Mouse (Mus musculus) MEL-GATA-1-ER (cell line): Measurements from ENCODE around the gene Cdk2ap2.
"Not testable (repeated sequence)": the region's sequence is repeated elsewhere in the genome, so short reads cannot be mapped to it uniquely, and the experiment has no call there.

Source experiments
- DNase-seq: peaks from one replicate; pipeline ENCODE4 v3.0.0-alpha.2; 2012; ENCODE audit warnings: low read depth; ENCODE audit errors: extremely low read depth

The Cdk2ap2 gene

DNA sequence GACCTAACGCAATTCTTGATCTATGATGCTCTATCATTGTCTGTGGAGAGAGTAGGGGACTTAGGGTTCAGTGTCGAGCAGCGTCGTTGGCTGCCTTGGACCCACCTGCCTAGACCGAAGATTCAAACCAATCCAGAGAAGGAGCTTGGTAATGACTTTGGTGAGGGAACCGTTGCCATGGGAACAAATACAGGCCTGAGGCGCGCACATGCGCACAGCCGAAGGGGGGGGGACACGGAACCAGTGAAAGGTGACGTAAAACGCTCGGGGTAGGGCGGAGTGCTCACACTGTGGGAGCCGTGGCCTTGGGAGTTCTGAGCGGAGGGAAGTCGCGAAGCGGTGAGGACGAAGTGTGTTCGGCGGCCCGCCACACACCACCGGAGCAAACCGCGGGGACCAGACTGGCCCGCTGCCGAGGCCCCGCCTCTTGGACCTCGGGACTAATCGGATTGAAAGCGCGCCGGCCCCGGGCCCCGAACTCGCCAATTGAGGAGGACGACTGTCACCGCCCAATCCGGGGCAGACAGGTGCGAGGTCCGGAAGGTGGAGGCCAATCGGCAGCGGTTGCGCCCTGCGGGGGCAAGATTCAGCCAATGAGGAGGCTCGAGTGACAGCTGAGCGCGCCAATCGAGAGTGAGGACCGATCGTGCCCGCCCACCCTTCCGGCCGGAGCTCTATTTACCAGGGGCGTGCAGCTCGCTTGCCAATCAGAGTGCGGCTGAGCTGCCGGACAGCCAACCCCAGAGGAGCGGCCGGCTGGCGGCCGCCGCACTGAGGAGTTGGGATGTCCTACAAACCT, at the start of gene Cdk2ap2:
Cdk2ap2 (plus strand) TSS at position 541 of the 799 bp plus-strand sequence.
- DNase-seq, result peak; percentile 96

DNA sequence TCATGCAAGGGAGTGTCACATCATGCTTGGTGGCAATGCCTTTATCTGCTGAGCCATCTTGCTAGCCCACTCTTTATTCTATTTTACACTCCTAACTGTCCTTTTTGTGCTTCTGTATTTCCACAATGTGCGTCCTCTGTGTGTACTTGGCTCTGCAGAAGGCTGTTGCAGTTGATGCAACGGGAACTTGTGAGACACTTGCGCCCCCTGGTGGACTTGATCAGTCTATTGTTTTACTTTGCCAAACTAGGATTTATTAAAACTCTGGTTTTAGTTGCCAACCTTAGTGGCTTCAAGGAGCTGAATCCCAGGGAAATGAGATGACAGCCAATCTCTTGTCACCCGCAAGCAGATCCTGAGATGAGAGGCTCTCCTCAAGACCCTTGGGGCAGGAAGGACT, 49.1 kb upstream of the Cdk2ap2 start:
- peak; percentile 65 for DNase-seq

DNA sequence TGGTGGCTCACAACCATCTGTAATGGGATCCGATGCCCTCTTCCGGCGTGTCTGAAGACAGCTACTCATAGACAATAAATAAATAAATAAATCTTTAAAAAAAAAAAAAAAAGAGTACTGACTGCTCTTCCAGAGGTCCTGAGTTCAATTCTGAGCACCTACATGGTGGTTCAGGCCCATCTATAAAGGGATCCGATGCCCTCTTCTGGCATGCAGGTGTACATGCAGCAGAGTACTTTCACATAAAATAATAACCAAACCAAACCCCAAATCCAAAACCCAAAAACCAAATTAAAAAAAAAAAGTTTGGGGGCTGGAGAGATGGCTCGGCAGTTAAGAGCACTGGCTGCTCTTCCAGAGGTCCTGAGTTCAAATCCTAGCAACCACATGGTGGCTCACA, 47.9 kb upstream of the Cdk2ap2 start:
- DNase-seq, result not testable (repeated sequence)

DNA sequence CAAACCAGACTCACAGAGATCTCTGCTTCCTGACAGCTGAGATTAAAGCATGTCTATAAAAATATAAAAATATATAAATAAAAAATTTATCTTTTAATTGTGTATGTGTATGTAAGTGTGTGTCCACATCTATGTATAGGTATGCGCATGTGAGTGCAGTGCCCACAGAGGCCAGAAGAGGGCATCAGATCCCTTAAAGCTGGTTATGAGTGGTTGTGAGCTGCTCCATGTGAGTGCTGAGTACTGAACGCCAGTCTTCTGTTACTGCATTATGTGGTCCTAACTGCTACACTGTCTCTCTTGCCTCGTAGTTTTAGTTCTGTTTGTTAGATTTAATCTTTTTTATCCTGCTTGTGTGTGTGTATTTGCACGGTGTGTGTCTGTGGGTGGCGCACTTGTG, 46.0 kb upstream of the Cdk2ap2 start:
- DNase-seq, result no peak

DNA sequence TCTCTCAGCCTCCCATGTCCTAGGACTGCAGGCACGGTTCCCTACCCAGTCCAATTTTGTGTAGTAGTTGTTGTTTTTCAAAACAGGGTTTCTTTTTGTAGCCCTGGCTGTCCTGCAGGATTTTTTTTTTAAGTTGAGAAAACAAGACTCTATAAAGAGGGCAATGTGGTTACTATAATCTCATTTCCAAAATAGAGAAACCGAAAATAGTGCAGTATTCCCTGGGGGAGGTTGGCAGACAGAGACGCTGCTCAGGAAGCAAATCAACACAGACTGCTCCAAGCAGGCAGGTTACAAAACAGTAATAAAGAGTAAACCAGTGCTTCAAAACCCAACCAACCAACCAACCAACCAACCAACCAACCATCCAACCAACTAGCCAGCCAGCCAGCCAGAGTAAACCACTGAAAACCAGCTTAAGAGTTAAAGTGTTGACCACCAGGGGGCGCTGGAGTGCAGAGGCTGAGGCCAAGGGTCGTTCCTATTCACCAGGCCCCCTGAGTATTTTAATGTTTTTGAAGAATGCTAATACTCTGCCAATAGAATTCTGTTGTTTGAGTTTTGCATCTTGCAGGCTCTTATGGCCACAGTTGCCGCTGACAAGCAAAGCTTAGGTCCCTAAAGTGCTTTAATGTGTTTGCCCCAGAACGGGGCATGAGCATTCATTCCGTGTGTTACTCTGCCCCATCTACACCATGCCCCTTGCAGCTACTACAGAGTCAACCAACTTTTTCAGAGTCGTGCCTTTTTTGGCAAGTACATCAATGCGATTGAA, 45.1 kb upstream of the Cdk2ap2 start:
- DNase-seq, result no peak

DNA sequence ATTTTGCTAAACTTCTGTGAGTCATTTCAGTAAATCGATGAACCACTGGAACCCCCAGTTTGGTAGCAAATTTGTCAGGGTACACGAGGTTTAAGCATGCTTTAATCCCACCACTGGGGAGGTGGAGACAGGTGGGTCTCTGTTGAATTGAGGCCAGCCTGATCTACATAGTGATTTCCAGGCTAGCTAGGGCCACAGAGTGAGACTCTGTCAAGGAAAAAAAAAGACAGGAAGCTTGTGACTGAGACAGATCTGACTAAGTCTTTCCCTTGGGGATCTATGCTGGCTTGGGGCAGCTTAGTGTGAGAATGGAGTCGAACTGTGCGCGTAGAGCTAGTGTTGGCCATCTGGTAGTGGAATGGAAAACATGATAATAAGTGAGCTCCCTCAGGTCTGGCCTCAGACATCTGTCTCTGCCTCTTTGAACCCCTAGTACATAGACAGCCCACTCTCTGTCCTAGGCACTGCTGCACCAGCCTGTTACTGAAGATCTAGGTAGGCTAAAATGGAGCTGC, 44.4 kb upstream of the Cdk2ap2 start:
- DNase-seq, result no peak

DNA sequence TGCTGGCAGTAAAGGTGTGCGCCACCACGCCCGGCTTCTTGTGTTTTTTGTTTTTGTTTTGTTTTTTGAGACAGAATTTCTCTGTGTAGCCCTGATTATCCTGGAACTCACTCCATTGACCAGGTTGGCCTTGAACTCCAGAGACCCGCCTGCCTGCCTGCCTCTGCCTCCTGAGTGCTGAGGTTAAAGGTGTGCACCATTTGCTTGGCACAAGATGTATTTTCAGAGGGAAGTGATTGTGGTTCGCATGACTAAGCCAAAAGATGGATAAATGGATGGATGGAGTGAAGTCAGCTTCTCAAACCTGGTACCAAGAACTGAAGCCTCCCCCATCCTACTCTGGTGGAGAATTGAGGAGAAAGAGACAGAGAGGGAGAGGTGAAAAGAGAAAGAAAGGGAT, 42.4 kb upstream of the Cdk2ap2 start:
- no peak for DNase-seq

DNA sequence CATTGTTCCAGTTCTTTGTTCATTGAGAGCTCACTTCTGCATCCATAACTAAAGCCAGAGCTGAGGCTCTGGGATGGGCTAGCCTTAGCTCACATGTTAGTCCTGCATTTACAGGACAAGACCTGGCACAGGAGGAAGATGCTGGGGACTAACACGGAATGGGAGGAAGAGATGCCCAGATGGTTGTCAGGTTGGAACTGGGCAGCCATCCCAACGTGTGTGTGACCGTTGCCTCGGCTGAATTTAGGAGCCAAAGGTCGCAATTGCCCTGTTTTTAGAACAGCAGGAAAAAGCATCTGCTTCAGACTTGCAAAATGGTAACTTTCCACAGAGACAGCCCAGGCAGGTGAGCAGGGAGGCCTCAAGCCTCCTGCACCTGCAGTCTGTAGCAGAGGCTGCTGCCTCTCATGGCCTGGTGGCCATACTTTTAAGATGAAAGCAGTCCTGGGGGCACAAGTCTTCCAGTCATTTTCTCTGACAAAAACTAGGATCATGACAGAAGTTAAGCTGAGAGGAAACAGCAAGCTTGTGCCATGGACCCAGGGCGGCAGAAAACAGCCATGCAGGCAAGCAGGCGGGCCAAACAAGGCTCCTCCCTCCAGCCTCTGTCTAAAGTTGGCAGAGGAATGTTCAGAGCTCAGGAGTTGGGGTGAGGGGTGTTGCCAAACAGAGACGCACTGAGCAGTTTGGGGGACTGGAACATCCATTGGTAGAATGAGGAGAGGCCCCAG, 41.6 kb upstream of the Cdk2ap2 start:
- DNase-seq, result no peak

DNA sequence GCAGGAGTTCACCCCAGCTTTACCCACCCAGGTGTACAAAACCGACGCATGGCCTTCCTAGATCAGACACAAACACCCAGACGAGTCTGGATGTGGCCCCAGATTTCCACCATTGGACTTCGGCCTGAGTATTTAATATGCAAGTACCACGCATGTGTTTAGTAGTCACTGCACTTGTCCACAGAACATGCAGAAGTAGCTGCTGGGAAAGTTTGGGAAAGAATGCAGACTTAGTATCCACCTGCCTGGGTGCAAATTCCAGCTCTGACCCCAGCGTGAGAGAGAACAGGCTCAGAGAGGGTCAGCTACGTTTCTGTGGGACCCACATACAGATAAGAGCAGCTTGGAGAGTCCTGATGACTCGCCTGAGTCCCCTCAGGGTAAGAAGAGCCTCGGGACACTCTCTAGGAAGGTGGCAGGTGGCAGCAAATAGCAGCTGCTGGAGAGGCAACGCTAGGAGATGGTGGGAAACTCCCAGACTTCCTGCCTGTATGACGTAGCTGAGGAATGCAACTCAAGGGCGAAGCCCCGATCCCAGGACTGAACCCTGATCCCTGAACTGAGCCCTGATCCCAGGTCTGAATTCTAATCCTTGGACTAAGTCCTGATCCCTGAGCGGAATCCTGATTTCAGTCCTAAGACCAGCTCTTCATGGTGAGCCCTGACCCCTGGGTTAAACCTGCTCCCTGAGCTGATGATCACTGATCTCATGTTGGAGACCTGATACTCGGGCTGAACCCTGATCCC, 40.9 kb upstream of the Cdk2ap2 start:
- DNase-seq, result no peak

DNA sequence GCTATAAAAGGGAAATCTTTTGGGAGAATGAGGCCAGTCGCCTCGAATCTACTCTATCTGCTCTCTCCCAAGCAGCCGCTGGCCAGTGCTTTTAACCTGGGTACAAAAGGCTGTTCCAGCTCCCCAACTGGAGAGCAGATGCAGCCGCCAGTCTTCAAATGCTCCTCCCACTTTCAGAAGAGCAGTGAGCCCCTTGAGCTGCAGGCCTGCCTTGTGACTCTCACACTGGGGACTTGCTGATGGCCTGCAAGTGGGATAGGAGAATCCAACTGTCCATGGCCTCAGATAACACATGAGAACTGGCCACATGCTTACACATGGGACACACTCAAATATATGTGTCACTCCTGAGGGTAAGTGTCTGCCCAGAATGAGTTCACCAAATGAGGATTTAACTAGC, 40.3 kb upstream of the Cdk2ap2 start:
- no peak for DNase-seq

DNA sequence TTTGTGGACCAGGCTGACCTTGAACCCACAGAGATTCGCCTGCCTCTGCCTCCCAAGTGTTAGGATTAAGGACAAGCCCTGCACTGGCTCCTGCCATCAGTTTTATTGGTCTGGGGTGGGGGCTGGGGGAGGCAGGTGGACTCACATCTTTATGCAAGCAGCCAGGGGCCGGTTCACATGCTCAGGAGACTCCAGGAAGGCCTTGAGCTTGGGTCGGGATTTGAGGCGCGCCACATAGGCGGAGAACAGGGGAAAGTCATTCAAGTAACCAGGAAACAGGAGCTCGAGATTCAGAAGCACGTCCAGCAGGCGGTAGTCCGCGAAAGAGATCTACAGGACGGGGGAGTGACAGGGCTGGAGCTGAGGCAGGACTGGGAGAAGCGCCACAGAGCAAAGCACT, 39.6 kb upstream of the Cdk2ap2 start:
- DNase-seq, result no peak

DNA sequence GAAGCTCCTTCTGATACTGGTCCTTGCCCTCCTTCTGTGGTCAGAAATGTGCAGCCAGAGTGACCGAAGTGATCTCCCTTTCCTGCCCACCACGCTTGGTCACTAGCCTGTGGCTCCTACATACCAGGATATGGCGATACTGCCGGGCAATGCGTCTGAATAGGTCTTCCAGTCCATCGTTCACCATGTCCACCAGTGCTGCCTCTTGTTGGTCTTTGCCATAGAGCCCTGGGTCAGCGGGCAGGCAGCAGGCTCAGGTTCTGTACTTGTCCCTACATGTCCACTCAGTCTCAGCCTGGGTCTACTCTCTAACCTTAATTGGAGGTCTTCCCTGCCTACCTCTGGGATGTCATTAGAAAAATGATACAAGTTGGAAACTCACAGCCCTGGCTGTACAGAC, 39.0 kb upstream of the Cdk2ap2 start:
- DNase-seq, result no peak

DNA sequence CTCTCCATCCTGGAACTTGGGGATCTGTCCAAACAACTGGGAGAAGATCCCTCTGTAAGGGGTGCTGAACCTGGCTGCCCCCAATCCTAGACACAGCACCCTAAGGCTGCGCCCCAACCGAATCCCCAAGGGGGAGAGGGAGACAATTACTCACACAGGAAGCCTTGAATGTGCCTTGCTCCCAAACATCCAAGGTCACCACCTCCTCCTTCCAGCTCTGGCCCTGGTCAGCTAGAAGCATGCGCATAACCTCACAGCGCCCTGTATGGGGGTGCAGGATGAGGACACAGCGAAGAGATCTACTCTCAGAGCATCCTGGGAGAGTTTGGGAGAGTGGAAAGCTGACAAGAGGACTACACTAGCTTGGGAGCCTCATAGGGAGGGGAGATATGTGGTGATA, 38.4 kb upstream of the Cdk2ap2 start:
- no peak for DNase-seq

DNA sequence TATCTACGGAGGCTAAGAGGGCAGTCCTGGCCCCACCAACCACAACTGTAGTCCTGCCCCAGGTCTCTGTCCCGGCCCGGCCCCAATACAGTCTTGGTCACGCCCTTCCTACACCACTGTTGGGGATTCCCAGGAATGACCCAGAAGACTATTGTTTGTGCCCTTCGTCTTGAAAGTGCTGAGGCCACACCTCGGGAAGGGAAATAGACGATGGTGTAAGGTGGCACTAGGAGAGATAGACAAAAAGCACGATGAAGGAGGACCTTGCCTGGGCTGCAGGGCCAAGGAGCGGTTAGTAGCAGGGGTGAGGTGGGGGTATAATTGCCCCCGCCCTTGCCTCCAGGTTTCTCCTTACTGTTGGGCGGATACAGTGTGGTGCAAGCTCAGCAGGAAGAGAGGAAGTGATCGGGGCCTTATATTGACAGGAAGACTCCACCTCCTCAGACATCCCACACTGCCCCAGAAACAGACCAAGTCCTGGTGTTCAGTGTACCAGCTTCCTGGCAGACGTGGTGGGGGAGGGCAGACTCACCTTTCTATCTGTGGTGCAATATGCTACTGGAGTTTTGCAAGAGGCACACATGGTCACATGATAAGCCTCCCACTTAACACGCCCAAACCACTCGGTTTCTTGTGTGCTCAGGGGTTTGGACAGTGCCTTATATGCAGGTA, 37.8 kb upstream of the Cdk2ap2 start, which contains the start of gene Gstp3:
Gstp3 (minus strand) TSS at position 501 of the 672 bp plus-strand sequence.
- no peak for DNase-seq

DNA sequence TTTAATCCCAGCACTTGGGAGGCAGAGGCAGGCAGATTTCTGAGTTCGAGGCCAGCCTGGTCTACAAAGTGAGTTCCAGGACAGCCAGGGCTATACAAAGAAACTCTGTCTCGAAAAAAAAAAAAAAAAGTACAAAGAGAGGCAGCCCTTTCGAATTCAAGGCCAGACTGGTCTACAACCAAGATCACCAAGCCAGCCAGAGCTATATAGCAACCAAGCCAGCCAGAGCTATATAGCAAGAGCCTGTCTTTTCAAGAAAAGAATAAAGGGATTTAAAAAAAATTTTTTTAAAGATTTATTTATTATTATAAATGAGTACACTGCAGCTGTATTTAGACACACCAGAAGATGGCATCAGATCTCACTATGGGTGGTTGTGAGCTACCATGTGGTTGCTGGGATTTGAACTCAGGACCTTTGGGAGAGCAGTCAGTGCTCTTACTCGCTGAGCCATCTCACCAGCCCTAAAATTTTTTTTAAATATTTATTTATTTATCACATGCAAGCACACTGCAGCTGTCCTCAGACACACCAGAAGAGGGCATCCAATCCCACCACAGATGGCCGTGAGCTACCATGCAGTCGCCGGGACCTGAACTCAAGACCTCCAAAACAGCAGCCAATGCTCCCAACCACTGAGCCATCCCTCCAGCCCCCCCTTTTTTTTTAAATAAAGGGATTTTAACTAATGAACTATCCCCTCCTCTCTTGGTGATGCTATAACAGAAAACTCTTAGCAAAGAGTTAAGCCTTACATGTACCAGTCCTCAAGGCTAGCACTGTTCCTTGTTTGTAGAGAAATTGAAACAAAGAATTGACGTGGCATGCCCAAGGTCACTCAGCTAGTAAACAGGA, 36.7 kb upstream of the Cdk2ap2 start:
- DNase-seq, result not testable (repeated sequence)

DNA sequence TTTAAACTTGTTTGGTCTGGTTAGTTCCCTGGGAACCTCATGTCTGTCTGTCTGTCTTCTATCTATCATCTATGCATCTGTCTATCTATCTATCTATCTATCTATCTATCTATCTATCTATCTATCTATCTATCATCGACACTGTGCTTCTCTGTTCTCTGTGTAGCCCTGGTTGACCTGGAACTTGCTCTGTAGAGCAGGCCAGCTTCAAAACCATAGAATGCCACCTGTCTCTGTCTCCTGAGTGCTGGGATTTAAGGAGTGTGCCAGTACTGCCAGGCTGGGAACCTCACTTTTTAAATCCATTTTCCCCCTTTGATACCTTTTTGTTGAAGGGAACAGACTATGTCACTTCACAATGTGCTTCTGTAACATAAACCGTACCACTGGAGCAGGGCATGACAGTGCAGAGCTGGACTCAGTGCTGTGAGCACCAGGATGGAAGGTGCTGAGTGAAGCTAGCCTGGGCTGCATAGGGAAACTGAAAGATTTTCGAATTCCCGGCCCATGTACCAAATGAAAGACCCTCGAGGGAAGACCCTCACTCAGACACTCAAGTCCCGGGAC, 36.0 kb upstream of the Cdk2ap2 start:
- no peak for DNase-seq

DNA sequence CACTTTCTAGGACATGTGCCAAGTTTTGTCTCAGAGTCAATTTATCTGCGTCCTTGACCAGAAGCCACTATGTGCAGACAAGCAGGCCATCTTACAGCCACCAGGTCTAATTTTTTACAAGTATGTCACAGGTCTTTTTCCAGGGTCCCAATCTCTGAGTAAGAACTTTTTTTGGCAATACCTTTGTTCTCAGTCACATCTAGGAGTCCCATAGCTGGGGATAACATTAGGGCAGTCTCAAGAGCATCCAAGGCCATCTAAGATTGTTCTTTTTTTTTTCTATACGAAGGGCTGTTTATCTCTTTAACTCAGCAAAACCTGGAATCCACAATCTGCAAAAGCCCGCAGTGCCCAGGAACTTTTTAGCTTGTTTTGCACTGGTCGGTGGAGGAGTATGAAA, 33.6 kb upstream of the Cdk2ap2 start:
- DNase-seq, result not testable (repeated sequence)

DNA sequence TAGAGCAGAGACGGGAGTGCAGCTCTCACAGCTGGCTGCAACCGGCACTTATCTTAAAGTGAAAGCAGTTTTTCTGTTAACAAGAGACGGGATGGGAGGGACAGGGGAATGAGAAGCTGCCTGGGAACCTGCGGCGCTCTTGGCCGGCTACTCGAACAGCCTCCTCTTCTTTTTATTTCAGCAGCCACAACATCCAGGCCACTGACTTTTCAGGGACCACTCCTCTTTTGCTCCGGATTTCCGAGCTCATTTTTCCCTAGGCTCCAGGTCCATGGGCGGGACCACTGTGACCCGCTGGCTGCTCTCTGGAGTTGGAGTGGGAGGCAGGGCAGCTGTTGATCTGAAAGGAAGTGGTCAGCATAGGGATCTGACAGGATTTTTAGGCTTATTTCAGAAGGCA, 32.5 kb upstream of the Cdk2ap2 start:
- DNase-seq, result not testable (repeated sequence)

DNA sequence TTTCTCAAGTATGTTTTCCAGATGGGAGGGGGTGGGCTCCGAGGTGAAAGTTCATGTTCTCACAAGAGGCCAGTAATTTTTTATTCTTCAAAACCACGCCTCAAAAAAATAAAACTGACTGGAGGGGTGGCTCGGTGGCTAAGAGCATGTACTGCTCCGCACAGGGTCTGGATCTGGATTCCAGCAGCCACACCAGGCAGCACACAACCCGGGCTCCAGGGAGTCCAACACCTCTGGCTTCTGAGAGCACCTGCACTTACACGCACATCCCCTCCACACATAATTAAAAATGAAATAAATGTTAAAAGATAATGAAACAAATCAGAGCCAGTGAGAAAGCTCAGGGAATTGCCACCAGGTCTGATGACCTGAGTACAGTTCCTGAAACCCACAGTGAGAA, 30.7 kb upstream of the Cdk2ap2 start:
- DNase-seq, result no peak
